Mouse (Mus musculus) neural tube, embryonic 13.5 days (tissue): ENCODE results near the gene Tmem108. TPM values are rescaled to one million over a fixed set of nuclear protein-coding genes. Genes with fewer than 3 reads are reported as not detected.

Experiments
- ATAC-seq: fragments of 200-750 bp; cut with Nextera tagmentation; 2 replicates; pipeline ENCODE4 v1.8.0; 2017; ENCODE audit warnings: low read depth, mild to moderate bottlenecking, moderate TSS enrichment, moderate library complexity
- H3K27ac ChIP-seq: fragments of 300-500 bp; sonication (generic); replicated peaks from 2 replicates; pipeline ENCODE4 v1.5.1; 2015; ENCODE audit warnings: moderate library complexity, mild to moderate bottlenecking, inconsistent platforms
- H3K27me3 ChIP-seq: fragments of 300-500 bp; sonication (generic); 2 replicates; pipeline ENCODE4 v1.6.1; 2015; ENCODE audit warnings: mild to moderate bottlenecking, inconsistent platforms
- H3K36me3 ChIP-seq: fragments of 300-500 bp; sonication (generic); 2 replicates; pipeline ENCODE4 v1.6.1; 2015; ENCODE audit warnings: mild to moderate bottlenecking, inconsistent platforms
- H3K4me1 ChIP-seq: fragments of 300-500 bp; sonication (generic); replicated peaks from 2 replicates; pipeline ENCODE4 v1.6.1; 2015; ENCODE audit warnings: inconsistent platforms
- H3K4me2 ChIP-seq: fragments of 300-500 bp; sonication (generic); 2 replicates; pipeline ENCODE4 v1.6.1; 2015; ENCODE audit warnings: inconsistent platforms, mild to moderate bottlenecking, moderate library complexity
- H3K4me3 ChIP-seq: fragments of 300-500 bp; sonication (generic); 2 replicates; pipeline ENCODE4 v1.5.1; 2015; ENCODE audit warnings: mild to moderate bottlenecking, inconsistent platforms
- H3K9ac ChIP-seq: fragments of 300-500 bp; sonication (generic); 2 replicates; pipeline ENCODE4 v1.6.1; 2015; ENCODE audit warnings: moderate library complexity, mild to moderate bottlenecking, inconsistent platforms
- H3K9me3 ChIP-seq: fragments of 300-500 bp; sonication (generic); 2 replicates; pipeline ENCODE4 v1.6.1; 2016; ENCODE audit warnings: inconsistent platforms
- WGBS: fragments of 180-500 bp; shearing (Covaris S2); methylation state at CpG from one replicate; pipeline ENCODE4 v1.1.7; 2015; 5-methylcytosine and 5-hydroxymethylcytosine counted together
- polyA plus RNA-seq: library from polyadenylated mRNA; unstranded; fragments of >200 nt; fragmentation: Nextera tagmentation; extraction: Ambion mirVana; gene quantifications from 2 replicates; pipeline ENCODE4 v1.2.1, GENCODE M21; 2015

Gene Tmem108
- polyA plus RNA-seq, 1 experiment from 2014 or later: 24.9 TPM

GRCm38 (mm10) chr9:103494346-103495020 lies 267.2 kb downstream of the Tmem108 start:
- Histone ChIP-seq H3K4me3 (no peak overlapping the region), H3K27ac (peak overlapping the region; percentile 53), H3K9ac (no peak overlapping the region; the same call in 1 of the 2 replicates), H3K27me3 (peaks cover 17% of the 10 kb centered on the region), H3K4me1 (peaks cover 21% of the 10 kb centered on the region), H3K36me3 (peaks cover 8% of the 10 kb centered on the region; the same call in 1 of the 2 replicates), H3K4me2 (no peak overlapping the region), H3K9me3 (no peaks in the 10 kb centered on the region)
- ATAC-seq: peak; percentile 91
- WGBS: 27% methylated on average over 7 of the region's 7 CpGs

GRCm38 (mm10) chr9:103491985-103492384 lies 269.7 kb downstream of the Tmem108 start:
- Histone ChIP-seq H3K9ac (no peak overlapping the region), H3K4me2 (no peak overlapping the region), H3K4me3 (no peak overlapping the region), H3K4me1 (peaks cover 13% of the 10 kb centered on the region), H3K27me3 (no peaks in the 10 kb centered on the region; the same call in 1 of the 2 replicates), H3K27ac (no peak overlapping the region), H3K36me3 (peaks cover 5% of the 10 kb centered on the region; the same call in 1 of the 2 replicates), H3K9me3 (no peaks in the 10 kb centered on the region)
- 86% methylated on average over 8 of the region's 8 CpGs for WGBS
- no peak for ATAC-seq

- Histone ChIP-seq H3K36me3 (peaks cover 5% of the 10 kb centered on the region; the same call in 1 of the 2 replicates), H3K9ac (no peak overlapping the region), H3K4me2 (no peak overlapping the region), H3K9me3 (no peaks in the 10 kb centered on the region), H3K27ac (no peak overlapping the region), H3K27me3 (no peaks in the 10 kb centered on the region; the same call in 1 of the 2 replicates), H3K4me3 (no peak overlapping the region), H3K4me1 (peaks cover 24% of the 10 kb centered on the region)
- ATAC-seq: 0 out of 2 replicates have a peak, but pooled peaks have one; percentile 25
- 29% methylated on average over 2 of the region's 2 CpGs for WGBS
Observed at GRCm38 (mm10) chr9:103490439-103490838, 271.2 kb downstream of the Tmem108 start.

GRCm38 (mm10) chr9:103489883-103490282 lies 271.8 kb downstream of the Tmem108 start:
- Histone ChIP-seq H3K36me3 (peaks cover 5% of the 10 kb centered on the region; the same call in 1 of the 2 replicates), H3K4me2 (no peak overlapping the region), H3K9me3 (no peaks in the 10 kb centered on the region), H3K27ac (no peak overlapping the region), H3K27me3 (no peaks in the 10 kb centered on the region; the same call in 1 of the 2 replicates), H3K4me3 (no peak overlapping the region), H3K9ac (no peak overlapping the region), H3K4me1 (peaks cover 20% of the 10 kb centered on the region)
- WGBS: 82% methylated on average over 4 of the region's 4 CpGs
- no peak for ATAC-seq

GRCm38 (mm10) chr9:103489096-103489495 lies 272.5 kb downstream of the Tmem108 start:
- Histone ChIP-seq H3K9ac (no peak overlapping the region), H3K4me1 (peaks cover 13% of the 10 kb centered on the region), H3K27ac (no peak overlapping the region), H3K27me3 (no peaks in the 10 kb centered on the region; the same call in 1 of the 2 replicates), H3K4me3 (no peak overlapping the region), H3K4me2 (no peak overlapping the region), H3K9me3 (no peaks in the 10 kb centered on the region), H3K36me3 (peaks cover 5% of the 10 kb centered on the region; the same call in 1 of the 2 replicates)
- ATAC-seq: no peak
- 65% methylated on average over 6 of the region's 7 CpGs for WGBS

GRCm38 (mm10) chr9:103486262-103486661 lies 275.4 kb downstream of the Tmem108 start:
- WGBS: 84% methylated on average over 6 of the region's 6 CpGs
- Histone ChIP-seq H3K9me3 (no peaks in the 10 kb centered on the region), H3K4me2 (no peak overlapping the region), H3K4me3 (no peak overlapping the region), H3K27ac (no peak overlapping the region), H3K27me3 (no peaks in the 10 kb centered on the region), H3K4me1 (peaks cover 13% of the 10 kb centered on the region), H3K9ac (0 out of 2 replicates have a peak overlapping the region, but pooled peaks have one; percentile 3), H3K36me3 (peaks cover 5% of the 10 kb centered on the region; the same call in 1 of the 2 replicates)
- ATAC-seq: no peak

- H3K9me3 ChIP-seq: no peaks in the 10 kb centered on the region
- H3K27ac ChIP-seq: no peak overlapping the region
- no peak for ATAC-seq
- peak overlapping the region; percentile 3; the same call in 1 of the 2 replicates for H3K9ac ChIP-seq
- peaks cover 5% of the 10 kb centered on the region; the same call in 1 of the 2 replicates for H3K36me3 ChIP-seq
- WGBS: 30% methylated on average over 8 of the region's 8 CpGs
- no peak overlapping the region for H3K4me2 ChIP-seq
- no peaks in the 10 kb centered on the region for H3K27me3 ChIP-seq
- H3K4me1 ChIP-seq: peaks cover 19% of the 10 kb centered on the region
- no peak overlapping the region for H3K4me3 ChIP-seq
Observed at GRCm38 (mm10) chr9:103485606-103486005, 276.0 kb downstream of the Tmem108 start.

GRCm38 (mm10) chr9:103480603-103481220 lies 280.9 kb downstream of the Tmem108 start:
- Histone ChIP-seq H3K36me3 (no peaks in the 10 kb centered on the region), H3K4me3 (no peak overlapping the region), H3K27ac (0 out of 2 replicates have a peak overlapping the region, but pooled peaks have one; percentile 54), H3K9me3 (no peaks in the 10 kb centered on the region), H3K27me3 (no peaks in the 10 kb centered on the region), H3K9ac (peak overlapping the region; percentile 38; the same call in 1 of the 2 replicates), H3K4me2 (no peak overlapping the region), H3K4me1 (peaks cover 26% of the 10 kb centered on the region)
- ATAC-seq: peak; percentile 38; the same call in 1 of the 2 replicates
- 40% methylated on average over 8 of the region's 8 CpGs for WGBS

GRCm38 (mm10) chr9:103480044-103480576 lies 281.5 kb downstream of the Tmem108 start, which contains the start of gene Bfsp2:
Gene Bfsp2 (minus strand): TSS chr9:103480420.
- Histone ChIP-seq H3K27ac (0 out of 2 replicates have a peak within 1 kb of the TSS, but pooled peaks have one; percentile 54), H3K27me3 (no peaks in the 10 kb centered on the region), H3K36me3 (no peaks in the 10 kb centered on the region), H3K4me2 (no peak within 1 kb of the TSS), H3K4me1 (peaks cover 23% of the 10 kb centered on the region), H3K9me3 (no peaks in the 10 kb centered on the region), H3K9ac (peak within 1 kb of the TSS; percentile 38; the same call in 1 of the 2 replicates), H3K4me3 (no peak within 1 kb of the TSS)
- WGBS: 68% methylated on average over 9 of the region's 9 CpGs
- ATAC-seq: 0 out of 2 replicates have a peak, but pooled peaks have one; percentile 17

- H3K4me2 ChIP-seq: no peak overlapping the region
- WGBS: 88% methylated on average over 6 of the region's 6 CpGs
- no peaks in the 10 kb centered on the region for H3K9me3 ChIP-seq
- peaks cover 48% of the 10 kb centered on the region for H3K4me1 ChIP-seq
- H3K36me3 ChIP-seq: no peaks in the 10 kb centered on the region
- H3K4me3 ChIP-seq: no peak overlapping the region
- no peak overlapping the region for H3K27ac ChIP-seq
- H3K27me3 ChIP-seq: no peaks in the 10 kb centered on the region
- no peak overlapping the region for H3K9ac ChIP-seq
- no peak for ATAC-seq
Observed at GRCm38 (mm10) chr9:103475414-103475813, 286.2 kb downstream of the Tmem108 start.

- H3K4me3 ChIP-seq: no peak overlapping the region
- H3K4me1 ChIP-seq: peaks cover 50% of the 10 kb centered on the region
- no peaks in the 10 kb centered on the region for H3K27me3 ChIP-seq
- peak; percentile 59; the same call in 1 of the 2 replicates for ATAC-seq
- no peaks in the 10 kb centered on the region for H3K36me3 ChIP-seq
- H3K27ac ChIP-seq: peak overlapping the region; percentile 67
- H3K9me3 ChIP-seq: no peaks in the 10 kb centered on the region
- H3K9ac ChIP-seq: peak overlapping the region; percentile 27; the same call in 1 of the 2 replicates
- peak overlapping the region; percentile 27; the same call in 1 of the 2 replicates for H3K4me2 ChIP-seq
- WGBS: 15% methylated on average over 13 of the region's 13 CpGs
Observed at GRCm38 (mm10) chr9:103473915-103474688, 287.5 kb downstream of the Tmem108 start.
